Mouse (Mus musculus) lung, embryonic 16.5 days (tissue): Measurements from ENCODE around the gene Snrnp200. TPM values are rescaled to one million over a fixed set of nuclear protein-coding genes. Genes with fewer than 3 reads are reported as not detected.
"Not testable (repeated sequence)": the region's sequence is repeated elsewhere in the genome, so short reads cannot be mapped to it uniquely, and the experiment has no call there.

Experiments
- ATAC-seq: fragments of 200-750 bp; cut with Nextera tagmentation; 2 replicates; pipeline ENCODE4 v1.8.0; 2017; ENCODE audit warnings: low read depth, mild to moderate bottlenecking, moderate library complexity
- H3K27ac ChIP-seq: fragments of 300-500 bp; sonication (generic); 2 replicates; pipeline ENCODE4 v1.5.1; 2014; ENCODE audit warnings: mild to moderate bottlenecking, control low read depth, low read length
- H3K27me3 ChIP-seq: fragments of 300-500 bp; sonication (generic); 2 replicates; pipeline ENCODE4 v1.6.1; 2014; ENCODE audit warnings: low read depth, low read length, mixed read lengths; ENCODE audit not compliant: control insufficient read depth, insufficient read depth
- H3K36me3 ChIP-seq: fragments of 300-500 bp; sonication (generic); 2 replicates; pipeline ENCODE4 v1.6.1; 2014; ENCODE audit warnings: low read length; ENCODE audit not compliant: control insufficient read depth, insufficient read depth
- H3K4me1 ChIP-seq: fragments of 300-500 bp; sonication (generic); replicated peaks from 2 replicates; pipeline ENCODE4 v1.6.1; 2014; ENCODE audit warnings: low read length, mixed read lengths; ENCODE audit not compliant: control insufficient read depth, insufficient read depth
- H3K4me2 ChIP-seq: fragments of 300-500 bp; sonication (generic); 2 replicates; pipeline ENCODE4 v1.6.1; 2014; ENCODE audit warnings: low read depth, low read length, control low read depth
- H3K4me3 ChIP-seq: fragments of 300-500 bp; sonication (generic); 2 replicates; pipeline ENCODE4 v1.5.1; 2014; ENCODE audit warnings: mild to moderate bottlenecking, low read length, control low read depth
- H3K9ac ChIP-seq: fragments of 300-500 bp; sonication (generic); 2 replicates; pipeline ENCODE4 v1.6.1; 2014; ENCODE audit warnings: low read length, control low read depth
- H3K9me3 ChIP-seq: fragments of 300-500 bp; sonication (generic); 2 replicates; pipeline ENCODE4 v1.6.1; 2016; ENCODE audit warnings: low read length; ENCODE audit not compliant: control insufficient read depth
- whole genome bisulfite sequencing: fragments of 180-500 bp; shearing (Covaris S2); extraction: QIAGEN DNeasy Blood & Tissue Kit; methylation state at CpG from one replicate; pipeline ENCODE4 v1.1.7; 2014; 5-methylcytosine and 5-hydroxymethylcytosine counted together
- polyA plus RNA-seq: library from polyadenylated mRNA; unstranded; fragments of >200 nt; fragmentation: Nextera tagmentation; extraction: Ambion mirVana; gene quantifications from 2 replicates; pipeline ENCODE4 v1.2.1, GENCODE M21; 2015

The Snrnp200 gene
- polyA plus RNA-seq = 51.9 and 53.7 TPM in 2 replicates

DNA sequence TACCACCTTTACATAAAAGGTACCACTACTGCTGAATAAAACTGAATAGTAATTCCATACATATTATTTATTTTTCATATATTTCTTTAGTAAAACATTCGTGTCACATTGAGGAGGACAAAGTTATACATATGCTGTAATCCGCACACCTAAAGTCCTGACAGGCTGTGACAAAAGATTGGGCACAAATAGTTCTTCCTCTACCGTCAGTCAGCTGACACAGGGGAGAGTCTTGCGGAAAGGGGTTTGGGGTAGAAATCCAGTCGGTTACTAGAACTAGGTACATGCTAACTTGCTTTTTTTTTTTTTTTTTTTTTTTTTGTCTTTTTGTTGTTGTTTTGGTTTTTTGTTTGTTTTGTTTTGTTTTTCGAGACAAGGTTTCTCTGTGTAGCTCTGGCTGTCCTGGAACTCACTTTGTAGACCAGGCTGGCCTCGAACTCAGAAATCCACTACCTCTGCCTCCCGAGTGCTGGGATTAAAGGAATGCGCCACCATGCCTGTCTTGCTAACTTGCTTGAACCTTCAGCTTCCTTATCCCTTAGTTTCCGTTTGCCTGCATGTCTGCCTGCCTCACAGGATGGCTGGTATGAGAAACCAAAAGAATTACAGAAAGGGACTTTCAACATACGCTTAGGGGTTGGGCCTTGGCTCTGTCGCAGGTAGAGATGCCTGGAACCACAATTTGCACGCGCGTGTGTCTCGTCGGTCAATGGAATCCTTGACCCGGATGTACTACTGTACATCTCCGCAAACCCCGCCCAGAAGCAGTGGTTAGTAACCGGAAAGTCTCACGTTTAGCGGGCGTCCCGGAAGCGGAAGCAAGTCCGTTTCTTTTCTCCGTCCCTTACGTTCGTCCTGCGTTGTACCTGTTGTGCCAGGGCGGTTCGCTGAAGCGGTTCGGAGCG, at the start of gene Snrnp200, which contains the start of gene 1810024B03Rik:
Gene Snrnp200 (plus strand): TSS at position 840 of the 905 bp plus-strand sequence.
Gene 1810024B03Rik (minus strand): TSS at position 734 of the 905 bp plus-strand sequence.
- H3K4me1 ChIP-seq = peaks cover 10% of the 10 kb centered on the region
- H3K36me3 ChIP-seq = peaks cover 14% of the 10 kb centered on the region
- H3K9me3 ChIP-seq = no peaks in the 10 kb centered on the region
- H3K27ac ChIP-seq = peak within 1 kb of the TSS; percentile 68
- ATAC-seq = peak; percentile 99
- H3K27me3 ChIP-seq = no peaks in the 10 kb centered on the region
- peak within 1 kb of the TSS; percentile 92 for H3K9ac ChIP-seq
- peak within 1 kb of the TSS; percentile 99 for H3K4me3 ChIP-seq
- WGBS = 10% methylated on average over 36 of the region's 36 CpGs
- peak within 1 kb of the TSS; percentile 96 for H3K4me2 ChIP-seq

DNA sequence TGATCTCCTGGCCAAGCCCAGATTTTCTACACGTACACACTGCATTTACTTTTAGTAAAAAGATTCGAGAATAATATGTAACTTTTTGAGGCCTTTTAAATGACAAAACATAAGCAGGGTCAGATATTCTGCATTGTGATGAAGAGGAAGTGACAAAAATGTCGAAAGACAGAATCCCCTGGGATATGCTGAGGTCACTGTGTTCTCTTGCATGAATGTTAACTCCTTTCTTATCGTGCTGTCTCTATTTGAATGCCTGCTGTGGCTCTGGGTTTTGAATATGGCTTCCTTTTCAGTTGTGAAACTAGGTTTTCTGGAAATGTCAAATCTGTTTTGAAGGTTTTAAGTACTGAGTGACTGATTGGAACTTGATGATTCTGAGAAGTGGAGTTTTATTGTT, 42.5 kb upstream of the Snrnp200 start:
- no peak for ATAC-seq
- H3K27ac ChIP-seq = no peak overlapping the region
- H3K9ac ChIP-seq = no peak overlapping the region
- H3K4me3 ChIP-seq = no peak overlapping the region
- no peaks in the 10 kb centered on the region for H3K36me3 ChIP-seq
- WGBS = 45% methylated on average over 4 of the region's 4 CpGs
- no peaks in the 10 kb centered on the region for H3K4me1 ChIP-seq
- no peaks in the 10 kb centered on the region for H3K27me3 ChIP-seq
- H3K4me2 ChIP-seq = no peak overlapping the region
- no peaks in the 10 kb centered on the region for H3K9me3 ChIP-seq

DNA sequence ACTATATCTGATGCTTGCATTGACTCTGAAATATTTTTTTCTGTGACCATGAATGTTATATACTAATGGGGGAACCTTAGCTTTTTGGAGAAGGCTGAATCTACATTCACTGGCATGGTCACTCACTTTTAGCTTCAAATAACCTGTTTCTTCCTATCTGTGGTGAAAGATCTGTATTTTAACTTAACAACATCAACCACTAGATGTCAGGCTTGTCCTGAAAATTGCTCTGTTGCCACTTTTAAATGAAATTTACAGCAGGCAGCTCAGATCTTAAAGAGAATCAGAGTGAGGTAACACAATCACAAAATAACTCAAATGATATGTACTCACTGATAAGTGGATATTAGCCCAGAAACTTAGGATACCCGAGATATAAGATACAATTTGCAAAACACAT, 41.9 kb upstream of the Snrnp200 start:
- ATAC-seq, H3K4me3 ChIP-seq, H3K27ac ChIP-seq, H3K9me3 ChIP-seq, H3K4me2 ChIP-seq, H3K4me1 ChIP-seq, H3K36me3 ChIP-seq, H3K27me3 ChIP-seq, H3K9ac ChIP-seq: not testable (repeated sequence)
- WGBS = 4% methylated on average over 1 of the region's 1 CpGs

DNA sequence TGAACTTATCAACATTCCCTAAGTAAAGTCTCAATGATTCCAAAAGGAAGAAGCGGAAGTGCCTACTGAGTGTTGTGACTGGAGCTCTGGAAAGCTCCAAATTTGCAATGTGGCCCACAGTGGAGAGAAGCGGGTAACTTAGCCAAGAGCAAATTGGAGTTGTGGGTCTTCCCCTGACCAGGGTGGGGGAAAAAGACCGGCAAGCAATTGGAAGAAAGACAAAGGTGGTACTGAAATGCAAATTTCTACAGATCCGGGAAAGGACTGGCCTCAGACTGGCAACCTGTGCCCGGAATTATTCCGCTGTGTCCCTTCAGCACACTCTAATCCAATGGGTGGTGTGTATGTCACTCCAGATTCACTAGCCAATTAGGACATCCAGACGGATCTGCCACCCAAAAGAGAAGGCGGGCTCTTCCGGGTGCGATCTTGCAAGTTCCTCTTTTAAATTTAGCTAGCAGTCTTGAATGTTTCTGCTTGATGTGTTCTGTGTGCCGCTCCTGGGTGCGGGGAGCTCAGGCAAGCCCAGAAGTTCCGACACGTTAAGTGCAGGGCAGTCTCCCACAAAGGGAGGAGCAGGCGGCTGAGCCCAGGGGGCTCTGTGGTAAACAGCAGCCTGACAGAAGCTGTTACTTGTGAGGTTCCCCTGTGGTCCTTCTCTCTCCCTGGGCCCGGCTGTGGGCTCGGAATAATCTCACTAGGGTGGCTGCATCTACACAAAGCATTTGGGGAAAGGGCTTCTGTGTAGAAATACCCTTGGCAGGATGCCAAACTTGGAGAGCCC, 25.4 kb upstream of the Snrnp200 start:
- under 1% methylated on average over 17 of the region's 17 CpGs for WGBS

GRCm38 (mm10) chr2:127189574-127189973, 18.6 kb upstream of the Snrnp200 start:
- H3K9me3 ChIP-seq = no peaks in the 10 kb centered on the region
- H3K9ac ChIP-seq = no peak overlapping the region
- no peak overlapping the region for H3K27ac ChIP-seq
- no peak overlapping the region for H3K4me2 ChIP-seq
- H3K4me3 ChIP-seq = no peak overlapping the region
- no peaks in the 10 kb centered on the region for H3K36me3 ChIP-seq
- no peaks in the 10 kb centered on the region for H3K27me3 ChIP-seq
- no peaks in the 10 kb centered on the region for H3K4me1 ChIP-seq
- no peak for ATAC-seq

More for the DNA sequence above, 25.4 kb upstream of the Snrnp200 start:
- H3K4me3 ChIP-seq = peak overlapping the region; percentile 72
- H3K36me3 ChIP-seq = no peaks in the 10 kb centered on the region
- peak overlapping the region; percentile 89 for H3K4me2 ChIP-seq
- peak; percentile 100 for ATAC-seq
- peak overlapping the region; percentile 88 for H3K9ac ChIP-seq
- H3K9me3 ChIP-seq = no peaks in the 10 kb centered on the region
- H3K4me1 ChIP-seq = no peaks in the 10 kb centered on the region
- peak overlapping the region; percentile 93 for H3K27ac ChIP-seq
- H3K27me3 ChIP-seq = no peaks in the 10 kb centered on the region; the same call in 1 of the 2 replicates

- WGBS = 28% methylated on average over 3 of the region's 3 CpGs
- Histone ChIP-seq H3K27ac (no peak overlapping the region), H3K4me1 (peaks cover 9% of the 10 kb centered on the region), H3K36me3 (peaks cover 2% of the 10 kb centered on the region; the same call in 1 of the 2 replicates), H3K4me3 (no peak overlapping the region), H3K9me3 (no peaks in the 10 kb centered on the region), H3K9ac (no peak overlapping the region), H3K4me2 (no peak overlapping the region), H3K27me3 (no peaks in the 10 kb centered on the region)
- ATAC-seq = no peak
Observed at GRCm38 (mm10) chr2:127204932-127205331, 3.3 kb upstream of the Snrnp200 start.

GRCm38 (mm10) chr2:127205936-127206335, 2.2 kb upstream of the Snrnp200 start:
- H3K4me2 ChIP-seq, H3K9me3 ChIP-seq, H3K9ac ChIP-seq, H3K27me3 ChIP-seq, ATAC-seq, H3K27ac ChIP-seq, H3K36me3 ChIP-seq, H3K4me3 ChIP-seq: not testable (repeated sequence)
- H3K4me1 ChIP-seq = peaks cover 10% of the 10 kb centered on the region
- 79% methylated on average over 4 of the region's 4 CpGs for WGBS

- Histone ChIP-seq H3K4me3 (no peak overlapping the region), H3K9me3 (no peaks in the 10 kb centered on the region), H3K36me3 (peaks cover 13% of the 10 kb centered on the region), H3K9ac (no peak overlapping the region), H3K4me2 (no peak overlapping the region), H3K27ac (no peak overlapping the region), H3K27me3 (no peaks in the 10 kb centered on the region), H3K4me1 (peaks cover 10% of the 10 kb centered on the region)
- ATAC-seq = no peak
- WGBS = 90% methylated on average over 2 of the region's 2 CpGs
Observed at GRCm38 (mm10) chr2:127206916-127207315, 1.3 kb upstream of the Snrnp200 start.

DNA sequence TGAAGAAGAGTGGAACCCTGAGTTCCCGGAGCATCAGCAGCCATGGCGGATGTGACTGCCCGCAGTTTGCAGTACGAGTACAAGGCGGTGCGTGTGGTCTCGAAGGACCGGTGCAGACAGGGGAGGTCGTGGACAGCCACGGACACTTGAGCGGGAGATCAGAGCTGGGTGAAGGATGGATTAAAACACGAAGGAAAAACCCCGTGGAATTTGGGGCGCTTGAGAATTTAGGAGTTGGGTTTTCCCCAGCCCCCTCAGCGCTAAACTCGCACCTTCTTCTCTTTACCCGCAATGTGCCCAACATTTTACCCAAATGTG, 225 bp downstream of the Snrnp200 start:
- H3K4me1 ChIP-seq = peaks cover 10% of the 10 kb centered on the region
- no peak for ATAC-seq
- peak overlapping the region; percentile 68 for H3K27ac ChIP-seq
- H3K9ac ChIP-seq = peak overlapping the region; percentile 92
- H3K4me3 ChIP-seq = peak overlapping the region; percentile 99
- under 1% methylated on average over 17 of the region's 17 CpGs for WGBS
- H3K9me3 ChIP-seq = no peaks in the 10 kb centered on the region
- H3K27me3 ChIP-seq = no peaks in the 10 kb centered on the region
- H3K4me2 ChIP-seq = peak overlapping the region; percentile 96
- peaks cover 18% of the 10 kb centered on the region for H3K36me3 ChIP-seq
